Mouse (Mus musculus): ENCODE measurements around the gene Pgbd5.

Gene Pgbd5

GRCm38 (mm10) chr8:124393013-124393412 lies 46.4 kb downstream of the Pgbd5 start:
- in situ Hi-C loops (cut with MboI, MseI), result no loop called here

- in situ Hi-C loops (cut with MboI, MseI), result no loop called here
Observed at GRCm38 (mm10) chr8:124392271-124393012, 47.0 kb downstream of the Pgbd5 start.

DNA sequence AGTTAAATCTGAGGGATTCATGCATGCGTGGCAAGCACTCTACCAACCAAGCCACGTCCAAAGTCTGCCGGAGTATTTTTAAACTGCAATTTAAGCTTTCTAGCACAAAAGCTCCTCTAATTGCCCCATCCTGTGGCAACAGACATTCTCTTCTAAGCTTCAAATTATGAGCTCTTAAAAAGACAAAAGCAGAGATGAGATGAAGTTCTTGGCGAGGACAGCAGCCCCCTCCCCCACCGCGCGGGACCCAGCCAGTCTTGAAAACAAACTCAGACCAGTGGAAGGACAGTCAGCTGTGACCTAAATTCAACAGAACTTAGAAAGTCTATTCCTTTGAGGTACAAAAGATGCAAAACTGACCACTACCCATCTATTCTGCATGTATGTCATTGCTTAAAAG lies 48.3 kb downstream of the Pgbd5 start:
- in situ Hi-C loops (cut with MboI, MseI), result no loop called here

DNA sequence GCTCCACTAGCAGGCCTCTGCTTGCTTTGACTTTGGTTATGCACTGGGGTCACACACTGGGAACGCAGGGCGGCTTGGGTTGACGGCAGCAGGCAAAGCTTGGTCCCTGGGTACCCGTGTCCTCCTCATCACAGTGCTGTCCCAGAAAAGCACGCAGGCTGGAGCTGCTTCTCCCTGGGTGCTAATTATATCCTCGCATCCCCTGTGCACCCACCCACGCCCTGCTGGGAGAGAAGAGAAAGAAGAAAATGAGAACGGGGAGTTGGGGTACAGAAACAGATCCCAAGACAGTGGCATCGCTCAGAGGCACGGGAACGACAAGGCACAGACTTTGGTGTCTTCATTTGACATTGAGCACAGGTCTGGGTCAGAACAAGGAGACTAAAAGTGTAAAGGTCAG lies 50.0 kb downstream of the Pgbd5 start:
- in situ Hi-C loops (cut with MboI, MseI), result no loop called here

DNA sequence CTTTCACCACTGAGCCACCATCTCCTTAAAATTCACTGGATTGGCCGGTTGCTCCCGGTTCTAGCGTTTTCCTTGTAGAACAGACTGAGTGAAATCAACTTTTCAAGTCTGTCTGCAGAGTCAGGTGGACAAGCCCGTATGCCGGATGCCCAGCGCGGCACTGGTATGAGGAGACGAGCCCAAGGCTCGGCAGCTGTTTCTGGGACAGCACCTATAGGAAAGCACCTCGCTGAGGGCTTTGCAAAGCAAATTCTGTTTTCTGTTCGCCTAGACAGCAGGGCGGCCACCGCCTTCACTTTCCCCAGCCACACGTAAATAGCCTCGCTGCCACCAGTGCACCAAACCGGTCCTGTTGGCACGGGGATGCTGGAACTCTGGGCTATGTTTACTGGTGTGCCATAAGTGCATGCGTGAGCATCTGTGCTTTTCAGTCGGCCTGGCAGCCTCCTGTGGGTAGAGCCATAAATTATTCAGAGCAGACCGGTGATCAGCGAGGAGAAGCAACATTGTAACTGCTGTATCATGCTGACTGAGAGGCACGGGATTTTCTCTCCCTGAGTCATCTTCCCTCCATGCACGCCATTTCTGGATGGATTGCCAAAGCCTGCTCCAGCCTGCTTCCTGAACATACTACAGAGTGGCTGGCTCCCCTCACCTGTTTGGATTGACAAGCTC lies 53.1 kb downstream of the Pgbd5 start:
- in situ Hi-C loops (cut with MboI, MseI), result no loop called here

- in situ Hi-C loops (cut with MboI, MseI), result no loop called here
Observed at GRCm38 (mm10) chr8:124384336-124384735, 55.1 kb downstream of the Pgbd5 start.

DNA sequence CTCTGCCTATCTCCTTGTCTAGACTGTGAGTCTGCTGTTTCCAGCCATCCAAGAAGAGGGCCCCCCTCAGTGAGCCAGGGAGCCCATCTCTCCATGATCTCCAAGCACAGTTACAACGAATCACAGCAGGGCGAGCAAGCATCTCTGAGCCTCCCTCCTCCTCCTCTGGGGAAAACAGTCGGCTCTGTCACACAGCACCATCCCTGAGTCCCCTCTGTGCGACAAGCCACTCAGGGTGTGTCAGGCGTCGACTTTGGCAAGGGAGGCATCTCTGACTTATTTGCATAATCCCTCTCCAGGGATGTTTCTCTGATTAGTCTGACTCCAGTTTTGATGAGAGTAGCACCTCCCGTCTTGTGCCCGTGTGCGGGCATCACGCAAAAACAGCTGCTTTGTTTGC lies 57.2 kb downstream of the Pgbd5 start:
- in situ Hi-C loops (cut with MboI, MseI), result no loop called here

GRCm38 (mm10) chr8:124379289-124379688 lies 60.2 kb downstream of the Pgbd5 start:
- in situ Hi-C loops (cut with MboI, MseI), result no loop called here

- in situ Hi-C loops (cut with MboI, MseI), result no loop called here
Observed at GRCm38 (mm10) chr8:124376406-124376805, 63.1 kb downstream of the Pgbd5 start.

GRCm38 (mm10) chr8:124375727-124376126 lies 63.7 kb downstream of the Pgbd5 start:
- in situ Hi-C loops (cut with MboI, MseI), result no loop called here

GRCm38 (mm10) chr8:124375168-124375567 lies 64.3 kb downstream of the Pgbd5 start:
- in situ Hi-C loops (cut with MboI, MseI), result no loop called here

GRCm38 (mm10) chr8:124373753-124374152 lies 65.7 kb downstream of the Pgbd5 start:
- in situ Hi-C loops (cut with MboI, MseI), result no loop called here

DNA sequence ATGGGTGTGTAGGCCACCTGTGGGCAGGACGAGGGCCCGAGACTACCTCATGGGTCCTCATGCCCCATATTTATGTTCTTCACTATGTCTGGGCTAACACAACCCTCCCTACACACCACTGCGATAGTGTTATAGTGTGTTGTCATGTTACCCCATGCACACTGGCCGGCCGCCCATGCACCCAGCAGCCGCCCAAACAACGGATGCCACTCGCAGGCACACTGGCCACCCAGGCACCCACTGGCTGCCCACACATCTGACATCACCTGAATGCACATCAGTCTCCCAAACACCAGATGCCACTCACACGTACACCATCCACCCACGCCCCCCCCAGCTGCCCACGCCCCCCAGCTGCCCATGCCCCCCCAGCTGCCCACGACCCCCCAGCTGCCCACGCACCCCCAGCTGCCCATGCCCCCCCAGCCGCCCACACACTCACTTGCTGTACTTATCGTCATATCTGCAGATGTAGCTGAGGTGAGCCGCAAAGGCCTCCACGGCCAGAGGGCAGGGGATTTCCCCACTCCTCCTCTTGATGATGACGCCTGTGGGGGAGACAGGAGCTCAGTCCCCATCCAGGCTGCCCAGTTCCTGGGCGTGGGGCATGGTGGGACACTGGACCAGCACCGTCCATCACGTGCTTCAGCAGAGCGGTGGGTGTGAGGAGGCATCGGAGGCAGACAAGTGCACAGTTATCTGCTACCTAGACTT lies 67.9 kb downstream of the Pgbd5 start:
- in situ Hi-C loops (cut with MboI, MseI), result no loop called here

- in situ Hi-C loops (cut with MboI, MseI), result no loop called here
Observed at GRCm38 (mm10) chr8:124370422-124371183, 68.9 kb downstream of the Pgbd5 start.

- in situ Hi-C loops (cut with MboI, MseI), result no loop called here
Observed at GRCm38 (mm10) chr8:124368213-124368612, 71.2 kb downstream of the Pgbd5 start.

DNA sequence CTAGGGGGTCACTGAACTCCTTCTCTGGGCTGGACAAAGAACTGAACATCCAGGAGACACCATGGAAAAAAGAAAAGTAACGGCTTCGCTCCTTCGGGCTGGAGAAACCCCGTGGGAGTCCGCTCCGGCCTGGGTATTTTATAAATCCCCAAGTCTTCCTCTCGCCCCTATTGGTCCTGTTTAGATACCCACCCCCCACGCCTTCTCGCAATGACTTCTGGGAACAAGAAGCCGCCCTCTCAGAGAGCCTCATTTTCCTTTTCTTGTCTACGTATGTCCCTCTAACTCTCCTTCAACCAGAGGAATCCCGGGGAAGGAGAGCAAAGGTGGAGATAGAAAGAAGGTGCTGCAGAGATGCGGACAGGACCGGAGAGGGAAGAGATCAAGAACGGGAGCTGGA lies 76.1 kb downstream of the Pgbd5 start:
- in situ Hi-C loops (cut with MboI, MseI), result no loop called here

DNA sequence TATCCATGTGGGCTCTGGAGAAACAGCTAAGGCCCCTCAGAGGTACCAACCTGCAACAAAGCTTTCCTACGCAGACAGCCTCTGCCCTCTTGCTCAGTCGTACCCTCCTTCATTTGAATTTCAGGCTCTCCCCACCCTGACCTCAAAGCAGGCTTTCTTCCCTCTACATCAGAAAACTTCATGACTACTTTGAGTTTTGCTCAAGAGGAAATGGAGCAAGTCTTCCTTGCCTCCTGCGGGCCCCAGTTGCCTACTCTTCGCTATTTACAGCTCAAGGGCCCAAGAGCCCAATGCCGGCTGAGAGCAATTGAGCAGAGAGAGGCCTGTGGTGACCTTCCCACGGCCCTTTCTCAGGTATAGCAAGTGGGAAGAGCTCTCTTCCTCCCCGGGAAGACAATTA lies 76.9 kb downstream of the Pgbd5 start:
- in situ Hi-C loops (cut with MboI, MseI), result no loop called here

- in situ Hi-C loops (cut with MboI, MseI), result no loop called here
Observed at GRCm38 (mm10) chr8:124361773-124362427, 77.6 kb downstream of the Pgbd5 start.

GRCm38 (mm10) chr8:124360911-124361310 lies 78.5 kb downstream of the Pgbd5 start:
- in situ Hi-C loops (cut with MboI, MseI), result no loop called here

- in situ Hi-C loops (cut with MboI, MseI), result no loop called here
Observed at GRCm38 (mm10) chr8:124351636-124352035, 87.8 kb downstream of the Pgbd5 start.

GRCm38 (mm10) chr8:124349663-124350062 lies 89.8 kb downstream of the Pgbd5 start:
- in situ Hi-C loops (cut with MboI, MseI), result loop anchor here (5.0 kb wide), 1 partner anchor 297 kb away; no protein-coding TSS in a partner anchor

Data from T-helper 2 cell (primary cell).